Mouse (Mus musculus): ENCODE data around the gene Lin28b.

The Lin28b gene

GRCm38 (mm10) chr10:45485761-45486602, at the start of gene Lin28b:
Gene Lin28b, minus strand, starts transcription at chr10:45486395.
- DNase-seq (ENCODE audit: low spot score in 2 of 2): peak; percentile 28 to 76

GRCm38 (mm10) chr10:45511764-45512163, 25.6 kb upstream of the Lin28b start:
- no peak for DNase-seq (ENCODE audit: low spot score in 2 of 2)

- DNase-seq (ENCODE audit: low spot score in 2 of 2): no peak
Observed at GRCm38 (mm10) chr10:45510662-45511061, 24.5 kb upstream of the Lin28b start.

GRCm38 (mm10) chr10:45500259-45500658, 14.1 kb upstream of the Lin28b start:
- DNase-seq (ENCODE audit: low spot score in 2 of 2): no peak

- peak in 1 of 2 experiments; percentile 64 for DNase-seq (ENCODE audit: low spot score in 2 of 2)
Observed at GRCm38 (mm10) chr10:45486603-45486946, 380 bp upstream of the Lin28b start.

- DNase-seq (ENCODE audit: low spot score in 2 of 2): peak in 1 of 2 experiments; percentile 18
Observed at GRCm38 (mm10) chr10:45485226-45485760, 902 bp downstream of the Lin28b start.

GRCm38 (mm10) chr10:45483210-45483609, 3.0 kb downstream of the Lin28b start:
- DNase-seq (ENCODE audit: low spot score in 2 of 2): no peak

- DNase-seq (ENCODE audit: low spot score in 2 of 2): no peak
Observed at GRCm38 (mm10) chr10:45473663-45474333, 12.4 kb downstream of the Lin28b start.

GRCm38 (mm10) chr10:45473143-45473484, 13.1 kb downstream of the Lin28b start:
- DNase-seq (ENCODE audit: low spot score in 2 of 2): no peak

- no peak for DNase-seq (ENCODE audit: low spot score in 2 of 2)
Observed at GRCm38 (mm10) chr10:45472431-45473142, 13.6 kb downstream of the Lin28b start.

- no peak for DNase-seq (ENCODE audit: low spot score in 2 of 2)
Observed at GRCm38 (mm10) chr10:45471321-45471720, 14.9 kb downstream of the Lin28b start.

GRCm38 (mm10) chr10:45470079-45470739, 16.0 kb downstream of the Lin28b start:
- DNase-seq (ENCODE audit: low spot score in 2 of 2): no peak

GRCm38 (mm10) chr10:45469027-45469996, 16.9 kb downstream of the Lin28b start:
- no peak for DNase-seq (ENCODE audit: low spot score in 2 of 2)

GRCm38 (mm10) chr10:45468180-45468915, 17.8 kb downstream of the Lin28b start:
- no peak for DNase-seq (ENCODE audit: low spot score in 2 of 2)

GRCm38 (mm10) chr10:45458637-45459036, 27.6 kb downstream of the Lin28b start:
- DNase-seq (ENCODE audit: low spot score in 2 of 2): no peak

- DNase-seq (ENCODE audit: low spot score in 2 of 2): no peak
Observed at GRCm38 (mm10) chr10:45458074-45458473, 28.1 kb downstream of the Lin28b start.

- DNase-seq (ENCODE audit: low spot score in 2 of 2): no peak
Observed at GRCm38 (mm10) chr10:45446625-45447024, 39.6 kb downstream of the Lin28b start.

GRCm38 (mm10) chr10:45446215-45446614, 40.0 kb downstream of the Lin28b start:
- DNase-seq (ENCODE audit: low spot score in 2 of 2): no peak

GRCm38 (mm10) chr10:45422372-45422771, 63.8 kb downstream of the Lin28b start:
- DNase-seq (ENCODE audit: low spot score in 2 of 2): no peak

- no peak for DNase-seq (ENCODE audit: low spot score in 2 of 2)
Observed at GRCm38 (mm10) chr10:45412144-45412543, 74.1 kb downstream of the Lin28b start.
